Mouse (Mus musculus): Measurements from ENCODE around the gene 6030408B16Rik.

DNA sequence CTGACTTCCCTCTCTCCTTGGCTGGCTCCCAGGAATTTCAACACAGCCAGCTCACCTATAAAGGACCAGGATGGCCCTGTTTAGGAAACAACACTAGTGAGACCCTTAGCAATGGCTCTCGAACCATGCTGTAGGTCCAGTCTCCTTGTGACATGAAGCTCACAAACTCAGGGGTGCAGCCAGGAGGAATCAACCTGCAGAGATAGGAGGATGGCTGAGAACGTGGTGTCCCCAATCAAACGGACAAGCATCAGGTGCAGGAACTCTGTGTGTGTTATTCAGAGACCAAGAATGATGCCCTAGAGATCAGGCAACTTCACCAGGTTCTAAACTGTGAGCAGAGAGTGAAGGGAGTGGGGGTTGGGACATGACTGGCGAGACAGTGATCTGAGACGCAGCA, 29.1 kb downstream of the 6030408B16Rik start:
- TF ChIP-seq POLR2A (IDR thresholded peaks at IDR 0.05; ENCODE audit: insufficient read depth, low read depth, low read length) (no peak), CTCF (IDR thresholded peaks at IDR 0.05; ENCODE audit: insufficient read depth, low read depth, low read length) (no peak)
